Mouse (Mus musculus) lung, adult 2 months (tissue): ENCODE measurements around the gene Ctsz. TPM values are rescaled to one million over a fixed set of nuclear protein-coding genes. Genes with fewer than 3 reads are reported as not detected.

ENCODE experiments used
- DNase-seq: peaks from one replicate; pipeline ENCODE4 v3.0.0; 2022
- H3K4me1 ChIP-seq: fragments of 200-500 bp; 2 replicates; pipeline ENCODE4 v1.6.1; 2011; ENCODE audit warnings: low read length; ENCODE audit not compliant: control insufficient read depth, insufficient read depth
- H3K4me3 ChIP-seq: fragments of 200-500 bp; replicated peaks from 2 replicates; pipeline ENCODE3; 2011; ENCODE audit warnings: low read depth, mild to moderate bottlenecking, control low read depth, low read length; ENCODE audit errors: extremely low read depth
- CTCF ChIP-seq: fragments of 200-500 bp; IDR thresholded peaks from 2 replicates; pipeline ENCODE4 v1.5.1; 2011; ENCODE audit warnings: mild to moderate bottlenecking, low read length, control low read depth; ENCODE audit not compliant: insufficient read depth
- POLR2A ChIP-seq: fragments of 200-500 bp; IDR thresholded peaks from 2 replicates; pipeline ENCODE4 v1.6.1; 2011; ENCODE audit warnings: low read depth, mild to moderate bottlenecking, control low read depth, low read length, borderline replicate concordance; ENCODE audit errors: extremely low read depth
- WGBS: fragments of 180-500 bp; shearing (Covaris S2); methylation state at CpG from one replicate; pipeline ENCODE4 v1.1.7; 2018; 5-methylcytosine and 5-hydroxymethylcytosine counted together
- polyA plus RNA-seq: library from polyadenylated mRNA; depleted of rRNA; stranded (reverse); fragments of >200 nt; gene quantifications from 2 replicates; pipeline ENCODE4 v1.2.3, GENCODE M21; 2012

Ctsz gene
- polyA plus RNA-seq, 1 experiment, result 251 TPM

GRCm38 (mm10) chr2:174463789-174464523 is 25.1 kb upstream of the Ctsz start, which contains the start of gene Atp5e:
Atp5e (minus strand) TSS chr2:174464105.
- 1% methylated on average over 48 of the region's 48 CpGs for WGBS
- DNase-seq, result peak; percentile 96
- Histone ChIP-seq H3K4me3 (peak within 1 kb of the TSS; percentile 99), H3K4me1 (no peaks in the 10 kb centered on the region; the same call in 1 of the 2 replicates)
- TF ChIP-seq POLR2A, result peak; percentile 55; the same call in 1 of the 2 replicates
- no peak for TF ChIP-seq CTCF

- Histone ChIP-seq H3K4me1 (no peaks in the 10 kb centered on the region; the same call in 1 of the 2 replicates), H3K4me3 (peak overlapping the region; percentile 99)
- WGBS, result 28% methylated on average over 10 of the region's 10 CpGs
- TF ChIP-seq POLR2A (no peak), CTCF (no peak)
- no peak for DNase-seq
These were observed 24.5 kb upstream of the Ctsz start for GRCm38 (mm10) chr2:174463370-174463769.

- TF ChIP-seq CTCF (no peak), POLR2A (no peak)
- no peak for DNase-seq
- H3K4me3 ChIP-seq, result no peak overlapping the region
- WGBS, result 63% methylated on average over 2 of the region's 2 CpGs
- no peaks in the 10 kb centered on the region; the same call in 1 of the 2 replicates for H3K4me1 ChIP-seq
These were observed 20.5 kb upstream of the Ctsz start for GRCm38 (mm10) chr2:174459365-174459764.

GRCm38 (mm10) chr2:174453681-174454080 is 14.8 kb upstream of the Ctsz start:
- DNase-seq, result no peak
- 72% methylated on average over 7 of the region's 7 CpGs for WGBS
- H3K4me3 ChIP-seq, result no peak overlapping the region
- no peak for TF ChIP-seq POLR2A
- peak; percentile 39; the same call in 1 of the 2 replicates for TF ChIP-seq CTCF
- no peaks in the 10 kb centered on the region for H3K4me1 ChIP-seq

GRCm38 (mm10) chr2:174450353-174450752 is 11.5 kb upstream of the Ctsz start, which contains the start of gene Tubb1:
Tubb1 (plus strand) TSS chr2:174450695.
- TF ChIP-seq CTCF, result no peak
- TF ChIP-seq POLR2A, result no peak
- H3K4me3 ChIP-seq, result no peak within 1 kb of the TSS
- H3K4me1 ChIP-seq, result no peaks in the 10 kb centered on the region
- no peak for DNase-seq
- WGBS, result 74% methylated on average over 4 of the region's 4 CpGs

- H3K4me3 ChIP-seq, result no peak overlapping the region
- WGBS, result 85% methylated on average over 4 of the region's 4 CpGs
- no peak for DNase-seq
- no peaks in the 10 kb centered on the region; the same call in 1 of the 2 replicates for H3K4me1 ChIP-seq
- TF ChIP-seq CTCF, result no peak
- no peak for TF ChIP-seq POLR2A
These were observed 9.6 kb upstream of the Ctsz start for GRCm38 (mm10) chr2:174448405-174448804.

GRCm38 (mm10) chr2:174446905-174447304 is 8.1 kb upstream of the Ctsz start:
- DNase-seq, result no peak
- WGBS, result 73% methylated on average over 8 of the region's 8 CpGs
- Histone ChIP-seq H3K4me3 (no peak overlapping the region), H3K4me1 (peaks cover 2% of the 10 kb centered on the region; the same call in 1 of the 2 replicates)
- no peak for TF ChIP-seq CTCF
- TF ChIP-seq POLR2A, result no peak

- H3K4me3 ChIP-seq, result no peak overlapping the region
- WGBS, result 63% methylated on average over 7 of the region's 7 CpGs
- DNase-seq, result no peak
These were observed 7.7 kb upstream of the Ctsz start for GRCm38 (mm10) chr2:174446492-174446891.

GRCm38 (mm10) chr2:174445018-174445417 is 6.2 kb upstream of the Ctsz start:
- TF ChIP-seq POLR2A, result no peak
- TF ChIP-seq CTCF, result no peak
- no peak overlapping the region for H3K4me3 ChIP-seq
- H3K4me1 ChIP-seq, result peaks cover 2% of the 10 kb centered on the region; the same call in 1 of the 2 replicates
- no peak for DNase-seq
- 74% methylated on average over 6 of the region's 6 CpGs for WGBS

More at GRCm38 (mm10) chr2:174446492-174446891, 7.7 kb upstream of the Ctsz start:
- TF ChIP-seq CTCF (no peak), POLR2A (no peak)
- peaks cover 2% of the 10 kb centered on the region; the same call in 1 of the 2 replicates for H3K4me1 ChIP-seq
